Mouse (Mus musculus): ENCODE measurements around the gene Zfpm1. TPM values are rescaled to one million over a fixed set of nuclear protein-coding genes. Genes with fewer than 3 reads are reported as not detected.

The Zfpm1 gene
- 22.1 to 29.0 TPM (median 22.8 TPM) in 4 replicates for total RNA-seq (2023; ENCODE audit: inconsistent age)

GRCm38 (mm10) chr8:122282035-122282358, at the start of gene Zfpm1:
Zfpm1 (plus strand) TSS chr8:122282141.

GRCm38 (mm10) chr8:122360696-122361416, 78.9 kb downstream of the Zfpm1 start, which contains the start of gene Trhr2:
Trhr2 (minus strand) TSS chr8:122360746.

GRCm38 (mm10) chr8:122376365-122377231, 94.7 kb downstream of the Zfpm1 start, which contains the start of gene Zc3h18:
Zc3h18 (plus strand) TSS chr8:122376609.

Other genes starting within 250 kb of the Zfpm1 start
- gene Trhr2, start 78.6 kb downstream of the Zfpm1 start, total RNA-seq (2023; ENCODE audit: inconsistent age), result 0.51 TPM in 1 of 4 replicates, not detected in the others
- 97.1 to 111 TPM (median 102 TPM) in 4 replicates for gene Zc3h18, start 94.5 kb downstream of the Zfpm1 start, total RNA-seq (2023; ENCODE audit: inconsistent age)
- 0.83 to 2.5 TPM (median 1.8 TPM) in 3 of 4 replicates, not detected in the other for gene Il17c, start 139.9 kb downstream of the Zfpm1 start, total RNA-seq (2023; ENCODE audit: inconsistent age)
- gene Cyba, start 150.8 kb downstream of the Zfpm1 start, total RNA-seq (2023; ENCODE audit: inconsistent age), result 306 to 340 TPM (median 317 TPM) in 4 replicates
- gene Mvd, start 161.3 kb downstream of the Zfpm1 start, total RNA-seq (2023; ENCODE audit: inconsistent age), result 4.8 to 6.9 TPM (median 6.2 TPM) in 4 replicates
- 3.1 to 4.4 TPM (median 3.9 TPM) in 4 replicates for gene Snai3, start 178.6 kb downstream of the Zfpm1 start, total RNA-seq (2023; ENCODE audit: inconsistent age)
- gene Rnf166, start 193.9 kb downstream of the Zfpm1 start, total RNA-seq (2023; ENCODE audit: inconsistent age), result 38.7 to 43.7 TPM (median 41.0 TPM) in 4 replicates
- gene Ctu2, start 194.0 kb downstream of the Zfpm1 start, total RNA-seq (2023; ENCODE audit: inconsistent age), result 57.5 to 66.9 TPM (median 58.8 TPM) in 4 replicates